Mouse (Mus musculus) hindbrain, embryonic 12.5 days (tissue): ENCODE data around the gene Gse1. TPM values are rescaled to one million over a fixed set of nuclear protein-coding genes. Genes with fewer than 3 reads are reported as not detected.

Experiments used
- ATAC-seq: fragments of 200-750 bp; cut with Nextera tagmentation; 2 replicates; pipeline ENCODE4 v1.8.0; 2017; ENCODE audit warnings: moderate TSS enrichment; ENCODE audit not compliant: low FRiP score
- H3K27ac ChIP-seq: fragments of 300-500 bp; sonication (generic); 2 replicates; pipeline ENCODE4 v1.5.1; 2016; ENCODE audit warnings: mild to moderate bottlenecking
- H3K27me3 ChIP-seq: fragments of 300-500 bp; sonication (generic); 2 replicates; pipeline ENCODE4 v1.6.1; 2016; ENCODE audit warnings: mild to moderate bottlenecking
- H3K36me3 ChIP-seq: fragments of 300-500 bp; sonication (generic); 2 replicates; pipeline ENCODE4 v1.6.1; 2016; ENCODE audit warnings: mild to moderate bottlenecking
- H3K4me1 ChIP-seq: fragments of 300-500 bp; sonication (generic); 2 replicates; pipeline ENCODE4 v1.6.1; 2016
- H3K4me2 ChIP-seq: fragments of 300-500 bp; sonication (generic); replicated peaks from 2 replicates; pipeline ENCODE4 v1.6.1; 2016; ENCODE audit warnings: mild to moderate bottlenecking
- H3K4me3 ChIP-seq: fragments of 300-500 bp; sonication (generic); 2 replicates; pipeline ENCODE4 v1.5.1; 2016; ENCODE audit warnings: mild to moderate bottlenecking
- H3K9ac ChIP-seq: fragments of 300-500 bp; sonication (generic); 2 replicates; pipeline ENCODE4 v1.6.1; 2016; ENCODE audit warnings: mild to moderate bottlenecking, moderate library complexity
- H3K9me3 ChIP-seq: fragments of 300-500 bp; sonication (generic); replicated peaks from 2 replicates; pipeline ENCODE4 v1.6.1; 2016; ENCODE audit warnings: mild to moderate bottlenecking
- WGBS: fragments of 180-500 bp; shearing (Covaris S2); methylation state at CpG from one replicate; pipeline ENCODE4 v1.1.7; 2016; 5-methylcytosine and 5-hydroxymethylcytosine counted together
- polyA plus RNA-seq: library from polyadenylated mRNA; unstranded; fragments of >200 nt; fragmentation: Nextera tagmentation; extraction: Ambion mirVana; gene quantifications from 2 replicates; pipeline ENCODE4 v1.2.1, GENCODE M21; 2016

Gse1 gene
- polyA plus RNA-seq, 1 experiment from 2014 or later, result 24.0 TPM

DNA sequence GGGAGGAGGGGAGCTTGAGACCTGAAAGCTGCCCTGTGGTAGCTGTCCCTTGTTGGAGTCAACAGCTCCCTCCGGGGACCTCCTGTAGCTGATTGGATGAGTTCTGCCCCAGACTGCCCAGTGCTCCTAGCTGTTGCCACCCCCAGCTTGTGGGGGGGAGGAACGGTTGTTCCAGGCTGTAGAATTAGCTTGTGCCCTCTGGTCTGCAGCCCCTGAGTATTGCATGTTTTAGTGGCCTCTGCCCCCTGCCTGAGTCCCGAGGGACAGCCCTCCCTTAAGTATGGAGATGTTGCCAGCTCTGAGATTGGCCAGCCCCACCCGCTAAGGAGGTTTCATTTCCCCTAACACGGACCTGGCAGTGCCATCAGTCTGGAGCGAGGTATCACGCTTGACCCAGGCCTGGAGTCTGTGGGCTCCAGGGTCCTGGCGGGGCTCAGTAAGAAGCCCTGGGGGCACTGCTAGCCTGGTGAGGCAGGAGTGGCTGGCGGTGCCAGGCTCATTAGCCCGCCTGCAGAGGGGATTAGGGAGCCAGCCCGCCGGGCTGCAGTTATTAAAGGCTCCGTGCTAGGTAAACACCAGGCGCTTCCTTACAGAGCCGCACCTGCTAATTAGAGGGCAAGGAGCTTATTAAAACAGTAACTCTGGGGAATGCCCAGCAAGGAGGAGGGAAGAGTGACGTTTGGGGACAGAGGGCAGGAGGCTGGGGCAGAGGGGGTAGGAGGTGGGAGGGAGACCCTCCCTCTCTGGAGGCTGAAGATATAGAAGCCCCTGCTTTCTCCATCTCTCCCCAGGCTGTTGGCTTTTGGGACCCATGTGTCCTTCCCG is 107.2 kb downstream of the Gse1 start:
- H3K4me3 ChIP-seq, result no peak overlapping the region

DNA sequence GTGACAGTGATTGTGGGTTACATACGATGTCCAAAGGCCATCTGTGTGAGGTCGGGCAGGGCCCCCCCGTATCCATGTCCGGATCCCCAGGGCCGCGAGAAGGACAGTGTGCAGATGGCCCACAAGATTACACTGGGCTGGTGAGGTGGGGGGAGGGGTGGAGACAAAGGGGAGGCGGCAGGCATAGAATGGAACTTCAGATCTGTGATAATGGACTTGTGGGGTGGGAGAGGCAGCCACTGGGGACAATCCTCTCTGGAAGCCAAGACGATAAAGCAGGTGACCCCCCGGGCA is 107.8 kb downstream of the Gse1 start:
- peaks cover 4% of the 10 kb centered on the region; the same call in 1 of the 2 replicates for H3K27me3 ChIP-seq
- WGBS, result 0% methylated on average over 9 of the region's 9 CpGs
- H3K9ac ChIP-seq, result peak overlapping the region; percentile 42; the same call in 1 of the 2 replicates
- no peaks in the 10 kb centered on the region for H3K9me3 ChIP-seq
- H3K27ac ChIP-seq, result peak overlapping the region; percentile 95
- H3K4me3 ChIP-seq, result no peak overlapping the region
- H3K4me1 ChIP-seq, result peaks cover 65% of the 10 kb centered on the region
- H3K36me3 ChIP-seq, result no peaks in the 10 kb centered on the region
- peak overlapping the region; percentile 39 for H3K4me2 ChIP-seq
- ATAC-seq, result peak; percentile 70

More for the DNA sequence above, 107.2 kb downstream of the Gse1 start:
- peak; percentile 57 for ATAC-seq
- Histone ChIP-seq H3K9ac (peak overlapping the region; percentile 42), H3K27ac (peak overlapping the region; percentile 95), H3K4me1 (peaks cover 60% of the 10 kb centered on the region), H3K9me3 (no peaks in the 10 kb centered on the region), H3K27me3 (peaks cover 4% of the 10 kb centered on the region; the same call in 1 of the 2 replicates), H3K4me2 (peak overlapping the region; percentile 39), H3K36me3 (no peaks in the 10 kb centered on the region)
- 3% methylated on average over 17 of the region's 17 CpGs for WGBS

DNA sequence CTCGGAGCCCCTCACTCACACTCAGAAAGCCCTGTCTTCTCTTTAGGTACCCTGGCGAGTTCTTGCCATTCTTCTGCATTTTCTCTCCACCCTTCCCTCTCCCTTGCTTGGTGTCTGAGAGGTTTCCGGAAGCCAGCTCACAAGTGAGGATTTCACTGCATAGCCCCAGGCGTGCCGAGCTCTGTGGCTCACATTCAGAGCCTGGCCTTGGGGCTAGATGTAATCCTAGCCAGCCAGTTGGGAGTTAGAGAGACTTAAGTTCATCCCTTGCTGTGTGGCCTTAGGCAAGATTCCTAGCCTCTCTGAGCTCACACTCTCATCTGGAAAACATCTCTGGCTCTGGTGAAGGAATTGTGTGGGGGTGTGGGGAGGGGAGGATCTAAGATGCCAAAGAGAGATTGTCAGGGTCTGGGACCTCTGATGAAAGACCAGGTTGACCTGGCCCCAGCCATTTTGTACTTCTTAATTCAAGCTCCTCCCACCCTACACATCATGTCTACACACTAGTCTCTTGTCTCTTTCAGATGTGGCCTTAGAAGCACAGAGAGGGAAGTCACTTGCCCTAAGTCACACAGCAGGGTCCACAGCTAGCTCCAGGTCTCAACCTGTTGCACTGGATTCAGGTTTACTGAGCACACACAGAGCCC is 108.8 kb downstream of the Gse1 start:
- 41% methylated on average over 5 of the region's 5 CpGs for WGBS
- no peak for ATAC-seq
- peak overlapping the region; percentile 57; the same call in 1 of the 2 replicates for H3K27ac ChIP-seq
- H3K4me2 ChIP-seq, result no peak overlapping the region
- H3K27me3 ChIP-seq, result no peaks in the 10 kb centered on the region
- H3K9me3 ChIP-seq, result no peaks in the 10 kb centered on the region
- H3K4me3 ChIP-seq, result no peak overlapping the region
- H3K36me3 ChIP-seq, result no peaks in the 10 kb centered on the region
- peaks cover 65% of the 10 kb centered on the region for H3K4me1 ChIP-seq
- no peak overlapping the region for H3K9ac ChIP-seq

DNA sequence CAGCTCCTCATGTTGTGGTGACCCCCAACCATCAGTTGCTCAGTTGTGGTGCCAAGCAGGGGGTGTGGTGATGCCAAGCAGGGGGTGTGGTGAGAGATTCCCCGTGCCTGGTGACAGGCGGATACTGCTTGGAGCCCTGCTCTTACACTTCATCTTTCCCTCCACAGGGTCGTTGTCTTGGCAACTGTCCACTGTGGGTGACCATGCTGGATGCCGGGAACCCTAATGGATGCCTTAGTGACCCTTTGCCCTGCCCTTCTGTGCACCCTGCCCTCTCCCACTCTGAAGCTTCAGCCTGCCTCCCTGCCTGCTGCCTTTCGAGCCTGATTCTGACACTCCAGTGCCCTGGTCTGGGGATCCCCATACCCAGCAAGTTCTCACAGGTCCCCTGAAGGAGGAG is 109.4 kb downstream of the Gse1 start:
- H3K4me3 ChIP-seq, result no peak overlapping the region
- peaks cover 70% of the 10 kb centered on the region for H3K4me1 ChIP-seq
- H3K36me3 ChIP-seq, result no peaks in the 10 kb centered on the region
- no peaks in the 10 kb centered on the region for H3K9me3 ChIP-seq
- no peak overlapping the region for H3K4me2 ChIP-seq
- H3K27me3 ChIP-seq, result no peaks in the 10 kb centered on the region
- no peak for ATAC-seq
- no peak overlapping the region for H3K27ac ChIP-seq
- WGBS, result 37% methylated on average over 5 of the region's 5 CpGs
- H3K9ac ChIP-seq, result no peak overlapping the region

DNA sequence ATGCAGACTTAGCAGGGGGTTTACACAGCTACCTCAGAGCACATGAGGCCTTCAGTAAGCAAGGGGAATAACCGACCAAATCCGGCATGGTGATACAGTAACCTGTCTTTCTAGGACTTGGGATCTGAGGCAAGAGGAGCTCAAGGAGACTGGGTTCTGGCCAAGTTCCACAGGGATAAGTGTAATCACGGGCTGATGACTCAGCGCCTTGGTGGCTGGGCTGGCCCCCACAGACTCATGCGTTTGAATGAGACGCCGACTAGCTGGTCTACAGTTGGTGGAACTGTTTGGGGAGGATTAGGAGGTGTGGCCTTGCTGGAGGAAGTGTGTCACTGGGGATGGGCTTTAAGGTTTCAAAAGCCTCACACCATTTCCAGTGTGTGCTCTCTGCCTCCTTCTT is 110.4 kb downstream of the Gse1 start:
- Histone ChIP-seq H3K4me1 (peaks cover 75% of the 10 kb centered on the region), H3K9ac (no peak overlapping the region), H3K27ac (no peak overlapping the region), H3K4me2 (no peak overlapping the region), H3K9me3 (no peaks in the 10 kb centered on the region), H3K36me3 (no peaks in the 10 kb centered on the region), H3K27me3 (no peaks in the 10 kb centered on the region), H3K4me3 (no peak overlapping the region)
- 97% methylated on average over 7 of the region's 7 CpGs for WGBS
- no peak for ATAC-seq

DNA sequence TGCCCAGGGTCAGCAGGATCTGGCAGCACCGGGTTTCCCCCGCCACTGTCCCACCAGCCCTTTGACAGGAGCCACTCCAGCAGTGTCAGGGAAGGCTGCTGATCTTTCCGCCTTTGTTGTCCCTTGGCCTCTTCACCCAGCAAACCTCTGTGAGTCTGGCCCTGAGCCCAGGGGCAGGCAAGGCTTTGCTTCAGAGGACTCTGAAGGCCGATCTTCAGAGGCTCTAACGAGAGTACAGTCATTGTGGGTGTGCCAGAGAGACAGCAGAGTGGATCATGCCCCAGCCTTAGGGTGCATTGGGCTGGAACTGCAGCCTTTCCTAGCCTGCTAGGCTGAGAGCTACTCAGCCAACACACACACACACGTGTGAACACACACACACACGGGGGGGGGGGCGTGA is 111.5 kb downstream of the Gse1 start:
- Histone ChIP-seq H3K4me3 (no peak overlapping the region), H3K4me1 (peaks cover 80% of the 10 kb centered on the region), H3K9ac (no peak overlapping the region), H3K27me3 (no peaks in the 10 kb centered on the region), H3K9me3 (no peaks in the 10 kb centered on the region), H3K36me3 (no peaks in the 10 kb centered on the region), H3K4me2 (no peak overlapping the region), H3K27ac (peak overlapping the region; percentile 60; the same call in 1 of the 2 replicates)
- 65% methylated on average over 7 of the region's 8 CpGs for WGBS
- no peak for ATAC-seq

DNA sequence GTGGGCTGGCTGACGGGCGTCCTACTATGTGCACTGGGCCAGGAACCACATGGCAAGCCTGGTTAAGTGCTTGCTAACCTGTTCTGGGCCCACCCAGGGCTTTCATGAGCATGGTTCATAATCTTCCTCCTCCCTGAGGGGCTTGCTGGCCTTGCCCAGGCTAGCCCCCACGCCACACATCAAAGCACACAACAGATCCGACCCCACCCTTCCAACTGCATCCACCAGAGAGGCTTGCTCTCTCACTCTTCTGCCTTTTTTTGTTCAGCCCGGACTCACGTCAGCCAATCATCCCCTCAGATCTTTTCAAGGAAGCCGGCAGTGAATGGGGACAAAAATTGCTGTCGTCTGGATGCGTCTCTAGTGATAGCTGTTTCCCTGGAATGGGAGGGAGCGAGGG is 112.9 kb downstream of the Gse1 start:
- Histone ChIP-seq H3K27me3 (no peaks in the 10 kb centered on the region), H3K4me1 (peaks cover 80% of the 10 kb centered on the region), H3K4me2 (no peak overlapping the region), H3K4me3 (no peak overlapping the region), H3K9me3 (no peaks in the 10 kb centered on the region), H3K9ac (no peak overlapping the region), H3K27ac (no peak overlapping the region), H3K36me3 (no peaks in the 10 kb centered on the region)
- 51% methylated on average over 10 of the region's 10 CpGs for WGBS
- ATAC-seq, result no peak

DNA sequence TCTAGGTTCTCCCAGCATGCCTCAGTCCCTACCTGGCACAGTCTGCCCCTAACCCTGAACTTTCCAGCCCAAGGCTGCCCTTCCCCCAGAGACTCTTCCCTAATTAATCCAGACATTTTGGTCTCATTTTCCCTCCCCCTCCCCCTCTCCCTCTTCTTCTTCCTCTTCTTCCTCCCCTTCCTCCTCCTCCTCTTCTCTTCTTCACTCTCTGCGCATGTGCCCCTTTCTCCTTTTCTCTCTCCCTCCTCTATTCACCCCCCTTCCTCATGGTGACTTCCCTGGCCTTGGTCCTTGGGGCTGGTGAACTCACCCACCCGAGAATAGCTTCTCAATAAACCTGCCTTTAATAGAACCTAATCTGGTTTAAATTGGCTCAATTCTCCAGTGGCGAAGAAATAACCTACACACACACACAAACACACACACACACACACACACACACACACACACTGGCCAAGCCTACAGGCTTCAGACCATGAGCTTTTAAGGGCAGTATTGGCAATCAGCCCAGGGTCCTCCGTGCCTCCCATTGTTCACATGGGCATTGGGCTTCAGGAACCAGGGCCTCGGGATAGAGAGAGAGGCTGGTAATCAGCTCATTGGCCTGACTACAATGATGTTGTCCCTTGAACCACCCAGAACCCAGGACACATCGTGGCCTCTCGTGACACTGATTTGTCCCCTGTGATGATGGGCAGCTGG is 114.7 kb downstream of the Gse1 start:
- ATAC-seq, result no peak
- Histone ChIP-seq H3K9ac (no peak overlapping the region), H3K4me1 (peaks cover 81% of the 10 kb centered on the region), H3K4me2 (no peak overlapping the region), H3K27ac (peak overlapping the region; percentile 78), H3K36me3 (no peaks in the 10 kb centered on the region), H3K9me3 (no peaks in the 10 kb centered on the region), H3K4me3 (no peak overlapping the region), H3K27me3 (no peaks in the 10 kb centered on the region)
- WGBS, result 62% methylated on average over 7 of the region's 7 CpGs

DNA sequence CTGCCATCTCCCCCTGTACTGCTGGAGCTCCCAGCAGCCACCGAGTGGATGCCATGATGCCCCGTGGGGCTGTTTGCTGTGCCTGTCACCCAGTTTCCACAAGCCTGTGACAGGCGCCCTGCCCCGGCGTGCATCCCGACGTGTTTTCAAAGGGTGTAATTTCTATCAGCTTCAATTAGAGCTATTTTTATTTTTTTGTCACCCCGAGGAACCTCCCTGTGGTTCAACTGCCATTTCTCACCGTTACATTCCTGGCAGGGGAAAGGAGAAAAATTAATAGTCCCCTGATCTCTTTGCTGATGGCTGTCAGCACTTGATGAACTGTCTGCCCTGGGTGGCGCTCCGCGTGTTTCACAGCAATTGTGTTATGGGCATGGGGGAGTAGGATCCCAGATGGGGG is 115.3 kb downstream of the Gse1 start:
- peaks cover 86% of the 10 kb centered on the region for H3K4me1 ChIP-seq

DNA sequence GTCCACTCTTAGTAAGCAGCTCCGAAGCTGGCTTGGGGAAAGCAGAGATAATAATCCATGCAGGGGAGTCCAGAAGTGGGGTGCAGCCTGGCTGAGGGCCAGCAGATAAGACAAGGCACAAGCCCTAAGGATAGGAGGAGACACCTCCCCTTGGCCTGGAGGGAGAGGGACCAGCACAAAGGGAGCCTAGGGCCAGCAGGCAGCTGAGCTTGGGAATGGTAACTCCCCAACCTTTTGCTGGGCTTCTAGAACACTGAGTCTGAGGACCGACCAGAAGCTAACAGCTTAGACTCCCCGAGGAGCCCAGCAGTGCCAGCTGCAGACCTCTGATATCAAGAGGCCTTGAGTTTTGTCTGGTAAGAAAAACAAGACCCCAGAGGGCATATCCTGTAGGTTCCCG is 115.9 kb downstream of the Gse1 start:
- peak overlapping the region; percentile 78 for H3K27ac ChIP-seq
- H3K4me1 ChIP-seq, result peaks cover 92% of the 10 kb centered on the region
- peak overlapping the region; percentile 3; the same call in 1 of the 2 replicates for H3K4me2 ChIP-seq
- no peaks in the 10 kb centered on the region for H3K36me3 ChIP-seq
- no peak overlapping the region for H3K9ac ChIP-seq
- H3K9me3 ChIP-seq, result no peaks in the 10 kb centered on the region
- WGBS, result 27% methylated on average over 4 of the region's 4 CpGs
- H3K27me3 ChIP-seq, result no peaks in the 10 kb centered on the region
- ATAC-seq, result no peak
- no peak overlapping the region for H3K4me3 ChIP-seq

More for the DNA sequence above, 115.3 kb downstream of the Gse1 start:
- no peak overlapping the region for H3K9ac ChIP-seq
- no peak for ATAC-seq
- no peak overlapping the region for H3K4me3 ChIP-seq
- no peaks in the 10 kb centered on the region for H3K9me3 ChIP-seq
- H3K27me3 ChIP-seq, result no peaks in the 10 kb centered on the region
- H3K36me3 ChIP-seq, result no peaks in the 10 kb centered on the region
- peak overlapping the region; percentile 78 for H3K27ac ChIP-seq
- 42% methylated on average over 12 of the region's 12 CpGs for WGBS
- H3K4me2 ChIP-seq, result no peak overlapping the region

DNA sequence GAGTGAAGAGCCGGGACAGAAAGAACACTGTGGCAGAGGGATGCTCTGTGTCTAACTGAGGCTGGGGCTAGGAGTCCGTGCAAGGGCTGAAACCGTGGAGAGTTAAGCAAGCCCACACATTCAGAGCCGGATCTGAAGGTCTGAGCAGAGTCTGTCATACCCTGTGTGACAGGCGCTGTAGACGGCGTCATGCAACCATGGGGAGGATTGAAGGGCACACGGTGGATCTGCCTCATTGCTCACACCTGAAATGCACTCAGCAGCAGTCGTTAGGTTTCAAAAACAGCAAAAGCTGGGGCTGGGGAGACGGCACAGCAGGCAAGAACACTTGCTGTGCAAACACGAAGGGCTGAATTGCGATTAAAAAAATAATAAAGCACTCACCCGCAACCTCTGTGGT is 116.3 kb downstream of the Gse1 start:
- Histone ChIP-seq H3K4me3 (no peak overlapping the region), H3K4me1 (peaks cover 95% of the 10 kb centered on the region), H3K27ac (peak overlapping the region; percentile 78), H3K4me2 (peak overlapping the region; percentile 3; the same call in 1 of the 2 replicates), H3K36me3 (no peaks in the 10 kb centered on the region), H3K9me3 (no peaks in the 10 kb centered on the region), H3K27me3 (no peaks in the 10 kb centered on the region), H3K9ac (no peak overlapping the region)
- 18% methylated on average over 13 of the region's 13 CpGs for WGBS
- 0 out of 2 replicates have a peak, but pooled peaks have one; percentile 18 for ATAC-seq

DNA sequence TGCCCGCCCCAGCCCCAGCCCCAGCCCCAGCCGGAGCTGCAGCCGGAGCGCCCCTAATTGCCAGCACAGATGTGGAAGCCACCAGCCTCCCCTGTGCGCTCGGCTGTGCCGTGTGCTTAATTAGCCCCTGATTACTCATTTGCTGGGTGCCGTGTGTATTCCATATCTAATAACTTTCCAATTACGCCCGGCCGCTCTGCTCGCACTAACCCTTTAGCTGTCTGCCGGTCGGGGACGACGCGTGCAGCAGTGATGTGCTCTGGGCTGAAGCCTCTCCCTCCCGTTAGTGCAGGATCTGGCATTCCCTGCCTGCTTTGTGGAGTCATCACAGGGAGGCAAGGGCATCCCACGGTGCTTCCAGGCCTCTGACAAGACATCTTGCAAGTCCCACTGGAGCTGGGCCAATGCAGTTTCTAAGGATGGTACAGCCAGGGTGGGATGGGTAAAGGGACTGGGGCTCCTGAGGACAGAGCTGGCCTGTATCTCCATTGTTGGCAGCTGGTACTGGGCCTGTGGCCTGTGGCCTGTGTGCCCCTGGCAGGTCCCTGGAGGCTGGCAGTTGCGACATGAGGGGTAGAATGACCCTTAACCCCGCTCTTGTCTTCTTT is 119.6 kb downstream of the Gse1 start:
- H3K4me3 ChIP-seq, result no peak overlapping the region
- H3K9me3 ChIP-seq, result no peaks in the 10 kb centered on the region
- peaks cover 88% of the 10 kb centered on the region for H3K4me1 ChIP-seq
- no peak overlapping the region; the same call in 1 of the 2 replicates for H3K4me2 ChIP-seq
- H3K27ac ChIP-seq, result peak overlapping the region; percentile 94
- peak; percentile 49 for ATAC-seq
- no peaks in the 10 kb centered on the region; the same call in 1 of the 2 replicates for H3K27me3 ChIP-seq
- WGBS, result 43% methylated on average over 21 of the region's 21 CpGs
- no peaks in the 10 kb centered on the region for H3K36me3 ChIP-seq
- H3K9ac ChIP-seq, result peak overlapping the region; percentile 50; the same call in 1 of the 2 replicates
